Mouse (Mus musculus) stomach, postnatal 0 days (tissue): ENCODE measurements around the gene C5ar2. TPM values are rescaled to one million over a fixed set of nuclear protein-coding genes. Genes with fewer than 3 reads are reported as not detected.

Experiments
- ATAC-seq: fragments of 200-750 bp; cut with Nextera tagmentation; 2 replicates; pipeline ENCODE4 v1.8.0; 2017; ENCODE audit not compliant: low FRiP score, low TSS enrichment
- DNase-seq: peaks from one replicate; pipeline ENCODE4 v3.0.0-alpha.2; 2016; ENCODE audit warnings: low spot score
- H3K27ac ChIP-seq: fragments of 300-500 bp; sonication (generic); replicated peaks from 2 replicates; pipeline ENCODE4 v1.5.1; 2014; ENCODE audit warnings: mild to moderate bottlenecking, control low read depth
- H3K27me3 ChIP-seq: fragments of 300-500 bp; sonication (generic); 2 replicates; pipeline ENCODE4 v1.6.1; 2014; ENCODE audit warnings: low read length; ENCODE audit not compliant: control insufficient read depth, insufficient read depth
- H3K36me3 ChIP-seq: fragments of 300-500 bp; sonication (generic); 2 replicates; pipeline ENCODE4 v1.6.1; 2014; ENCODE audit warnings: low read length, mixed read lengths; ENCODE audit not compliant: control insufficient read depth, insufficient read depth
- H3K4me1 ChIP-seq: fragments of 300-500 bp; sonication (generic); replicated peaks from 2 replicates; pipeline ENCODE4 v1.6.1; 2014; ENCODE audit warnings: antibody characterized with exemption; ENCODE audit not compliant: control insufficient read depth, insufficient read depth
- H3K4me2 ChIP-seq: fragments of 300-500 bp; sonication (generic); replicated peaks from 2 replicates; pipeline ENCODE4 v1.6.1; 2014; ENCODE audit warnings: low read depth, mild to moderate bottlenecking, control low read depth, moderate library complexity
- H3K4me3 ChIP-seq: fragments of 300-500 bp; sonication (generic); 2 replicates; pipeline ENCODE4 v1.5.1; 2014; ENCODE audit warnings: low read depth, low read length, control low read depth
- H3K9ac ChIP-seq: fragments of 300-500 bp; sonication (generic); 2 replicates; pipeline ENCODE4 v1.6.1; 2014; ENCODE audit warnings: mild to moderate bottlenecking, low read length, control low read depth, mixed read lengths
- H3K9me3 ChIP-seq: fragments of 300-500 bp; sonication (generic); 2 replicates; pipeline ENCODE4 v1.6.1; 2016; ENCODE audit warnings: low read length; ENCODE audit not compliant: control insufficient read depth
- CTCF ChIP-seq: IDR thresholded peaks from 2 replicates; pipeline ENCODE4 v1.5.1; 2016; ENCODE audit warnings: antibody characterized with exemption, low read depth, mild to moderate bottlenecking, moderate library complexity
- EP300 ChIP-seq: optimal IDR thresholded peaks from 2 replicates; pipeline ENCODE3; 2016; ENCODE audit warnings: antibody characterized with exemption
- WGBS: fragments of 180-500 bp; shearing (Covaris S2); extraction: QIAGEN DNeasy Blood & Tissue Kit; methylation state at CpG from one replicate; pipeline ENCODE4 v1.1.7; 2014; 5-methylcytosine and 5-hydroxymethylcytosine counted together
- polyA plus RNA-seq: library from polyadenylated mRNA; unstranded; fragments of >200 nt; fragmentation: Nextera tagmentation; extraction: Ambion mirVana; gene quantifications from 2 replicates; pipeline ENCODE4 v1.2.1, GENCODE M21; 2015

Gene C5ar2
- polyA plus RNA-seq, 1 experiment from 2014 or later: 0.24 TPM

GRCm38 (mm10) chr7:16208781-16209665 lies 34.9 kb downstream of the C5ar2 start:
- no peak for DNase-seq
- no peaks in the 10 kb centered on the region for H3K4me1 ChIP-seq
- no peak overlapping the region for H3K4me2 ChIP-seq
- no peak overlapping the region for H3K4me3 ChIP-seq
- H3K9ac ChIP-seq: no peak overlapping the region
- no peaks in the 10 kb centered on the region for H3K27me3 ChIP-seq
- TF ChIP-seq CTCF (no peak), EP300 (no peak)
- ATAC-seq: 0 out of 2 replicates have a peak, but pooled peaks have one; percentile 20
- H3K36me3 ChIP-seq: peaks cover 19% of the 10 kb centered on the region
- no peaks in the 10 kb centered on the region for H3K9me3 ChIP-seq
- H3K27ac ChIP-seq: 0 out of 2 replicates have a peak overlapping the region, but pooled peaks have one; percentile 30
- 54% methylated on average over 21 of the region's 21 CpGs for WGBS

- Histone ChIP-seq H3K36me3 (peaks cover 14% of the 10 kb centered on the region), H3K27ac (peak overlapping the region; percentile 61), H3K4me1 (no peaks in the 10 kb centered on the region), H3K9ac (no peak overlapping the region), H3K4me3 (no peak overlapping the region), H3K9me3 (no peaks in the 10 kb centered on the region), H3K27me3 (no peaks in the 10 kb centered on the region), H3K4me2 (no peak overlapping the region)
- DNase-seq (no peak), ATAC-seq (peak; percentile 62)
- TF ChIP-seq EP300 (no peak), CTCF (no peak)
- 84% methylated on average over 10 of the region's 10 CpGs for WGBS
These were observed 36.5 kb downstream of the C5ar2 start for GRCm38 (mm10) chr7:16207496-16207895.

GRCm38 (mm10) chr7:16207076-16207475 lies 36.9 kb downstream of the C5ar2 start:
- Histone ChIP-seq H3K9me3 (no peaks in the 10 kb centered on the region), H3K4me1 (no peaks in the 10 kb centered on the region), H3K27ac (peak overlapping the region; percentile 30; the same call in 1 of the 2 replicates), H3K4me2 (no peak overlapping the region), H3K36me3 (peaks cover 14% of the 10 kb centered on the region), H3K27me3 (no peaks in the 10 kb centered on the region), H3K9ac (no peak overlapping the region), H3K4me3 (no peak overlapping the region)
- TF ChIP-seq CTCF (no peak), EP300 (no peak)
- no peak for ATAC-seq
- DNase-seq: no peak
- 87% methylated on average over 7 of the region's 7 CpGs for WGBS

- 92% methylated on average over 6 of the region's 9 CpGs for WGBS
- no peak overlapping the region for H3K4me3 ChIP-seq
These were observed 39.2 kb downstream of the C5ar2 start for GRCm38 (mm10) chr7:16204791-16205190.

GRCm38 (mm10) chr7:16203505-16203903 lies 40.5 kb downstream of the C5ar2 start:
- WGBS: 89% methylated on average over 13 of the region's 13 CpGs
- H3K36me3 ChIP-seq: peaks cover 14% of the 10 kb centered on the region
- no peak overlapping the region for H3K4me2 ChIP-seq
- no peak overlapping the region for H3K9ac ChIP-seq
- H3K27ac ChIP-seq: no peak overlapping the region
- DNase-seq (no peak), ATAC-seq (no peak)
- H3K4me1 ChIP-seq: no peaks in the 10 kb centered on the region
- TF ChIP-seq EP300: no peak
- H3K9me3 ChIP-seq: no peaks in the 10 kb centered on the region
- H3K4me3 ChIP-seq: no peak overlapping the region
- no peaks in the 10 kb centered on the region for H3K27me3 ChIP-seq

More at GRCm38 (mm10) chr7:16204791-16205190, 39.2 kb downstream of the C5ar2 start:
- Histone ChIP-seq H3K9ac (no peak overlapping the region), H3K9me3 (no peaks in the 10 kb centered on the region), H3K27me3 (no peaks in the 10 kb centered on the region), H3K27ac (no peak overlapping the region), H3K4me2 (no peak overlapping the region), H3K4me1 (no peaks in the 10 kb centered on the region), H3K36me3 (peaks cover 12% of the 10 kb centered on the region)
- DNase-seq (no peak), ATAC-seq (no peak)
- TF ChIP-seq EP300: no peak
- no peak for TF ChIP-seq CTCF

GRCm38 (mm10) chr7:16202756-16203504 lies 41.0 kb downstream of the C5ar2 start:
- Histone ChIP-seq H3K9me3 (no peaks in the 10 kb centered on the region), H3K9ac (no peak overlapping the region), H3K36me3 (peaks cover 15% of the 10 kb centered on the region), H3K4me2 (no peak overlapping the region), H3K4me3 (no peak overlapping the region), H3K4me1 (no peaks in the 10 kb centered on the region), H3K27ac (no peak overlapping the region), H3K27me3 (no peaks in the 10 kb centered on the region)
- WGBS: 82% methylated on average over 15 of the region's 15 CpGs
- DNase-seq: no peak
- no peak for ATAC-seq
- TF ChIP-seq EP300 (no peak), CTCF (no peak)
